Mouse (Mus musculus) forebrain, embryonic 14.5 days (tissue): ENCODE data around the gene Oscp1. TPM values are rescaled to one million over a fixed set of nuclear protein-coding genes. Genes with fewer than 3 reads are reported as not detected.

Experiments used
- ATAC-seq: fragments of 200-750 bp; cut with Nextera tagmentation; 2 replicates; pipeline ENCODE4 v1.8.0; 2017; ENCODE audit warnings: mild to moderate bottlenecking, moderate library complexity
- DNase-seq: peaks from one replicate; pipeline ENCODE4 v3.0.0-alpha.2; 2015; ENCODE audit warnings: low spot score
- H3K27ac ChIP-seq: fragments of 300-500 bp; sonication (generic); 2 replicates; pipeline ENCODE4 v1.5.1; 2014; ENCODE audit warnings: low read depth, mild to moderate bottlenecking, control low read depth, low read length, moderate library complexity
- H3K27me3 ChIP-seq: fragments of 300-500 bp; sonication (generic); replicated peaks from 2 replicates; pipeline ENCODE4 v1.6.1; 2014; ENCODE audit warnings: low read length, control low read depth, mixed read lengths; ENCODE audit not compliant: control insufficient read depth, insufficient read depth
- H3K36me3 ChIP-seq: fragments of 300-500 bp; sonication (generic); 2 replicates; pipeline ENCODE4 v1.6.1; 2014; ENCODE audit warnings: low read length, control low read depth; ENCODE audit not compliant: control insufficient read depth, insufficient read depth
- H3K4me1 ChIP-seq: fragments of 300-500 bp; sonication (generic); 2 replicates; pipeline ENCODE4 v1.6.1; 2014; ENCODE audit warnings: antibody characterized with exemption, low read length, control low read depth; ENCODE audit not compliant: control insufficient read depth, insufficient read depth
- H3K4me2 ChIP-seq: fragments of 300-500 bp; sonication (generic); 2 replicates; pipeline ENCODE4 v1.6.1; 2014; ENCODE audit warnings: mild to moderate bottlenecking, control low read depth, low read length
- H3K4me3 ChIP-seq: fragments of 300-500 bp; sonication (generic); 2 replicates; pipeline ENCODE4 v1.5.1; 2014; ENCODE audit warnings: low read depth, low read length, control low read depth
- H3K9ac ChIP-seq: fragments of 300-500 bp; sonication (generic); 2 replicates; pipeline ENCODE4 v1.6.1; 2014; ENCODE audit warnings: mild to moderate bottlenecking, low read length, control low read depth, moderate library complexity
- H3K9me3 ChIP-seq: fragments of 300-500 bp; sonication (generic); replicated peaks from 2 replicates; pipeline ENCODE4 v1.6.1; 2016; ENCODE audit warnings: low read length, control low read depth, mixed read lengths; ENCODE audit not compliant: control insufficient read depth
- WGBS: fragments of 180-500 bp; shearing (Covaris S2); extraction: QIAGEN DNeasy Blood & Tissue Kit; methylation state at CpG from one replicate; pipeline ENCODE4 v1.1.7; 2014; 5-methylcytosine and 5-hydroxymethylcytosine counted together
- polyA plus RNA-seq: library from polyadenylated mRNA; unstranded; fragments of >200 nt; fragmentation: Nextera tagmentation; extraction: Ambion mirVana; gene quantifications from 2 replicates; pipeline ENCODE4 v1.2.1, GENCODE M21; 2014

The Oscp1 gene
- polyA plus RNA-seq, 1 experiment from 2014 or later, result 32.0 TPM

- 83% methylated on average over 10 of the region's 10 CpGs for WGBS
- no peak for ATAC-seq
- peaks cover 42% of the 10 kb centered on the region for H3K36me3 ChIP-seq
Observed at GRCm38 (mm10) chr4:126123309-126124040, 65.1 kb downstream of the Oscp1 start.

GRCm38 (mm10) chr4:126130502-126130901, 72.1 kb downstream of the Oscp1 start:
- H3K27ac ChIP-seq, result no peak overlapping the region
- WGBS, result 84% methylated on average over 11 of the region's 11 CpGs

More at GRCm38 (mm10) chr4:126123309-126124040, 65.1 kb downstream of the Oscp1 start:
- H3K4me1 ChIP-seq, result no peaks in the 10 kb centered on the region
- no peaks in the 10 kb centered on the region for H3K27me3 ChIP-seq
- 0 out of 2 replicates have a peak overlapping the region, but pooled peaks have one; percentile 5 for H3K27ac ChIP-seq
- H3K4me2 ChIP-seq, result no peak overlapping the region
- DNase-seq, result no peak
- H3K4me3 ChIP-seq, result no peak overlapping the region
- H3K9ac ChIP-seq, result no peak overlapping the region
- no peaks in the 10 kb centered on the region; the same call in 1 of the 2 replicates for H3K9me3 ChIP-seq

GRCm38 (mm10) chr4:126131290-126132121, 73.1 kb downstream of the Oscp1 start:
- peaks cover 56% of the 10 kb centered on the region for H3K36me3 ChIP-seq
- H3K9me3 ChIP-seq, result no peaks in the 10 kb centered on the region
- no peak overlapping the region for H3K9ac ChIP-seq
- no peaks in the 10 kb centered on the region for H3K27me3 ChIP-seq
- no peak overlapping the region for H3K4me2 ChIP-seq
- H3K4me3 ChIP-seq, result no peak overlapping the region
- DNase-seq (peak; percentile 77), ATAC-seq (peak; percentile 62; the same call in 1 of the 2 replicates)
- H3K27ac ChIP-seq, result peak overlapping the region; percentile 56; the same call in 1 of the 2 replicates
- H3K4me1 ChIP-seq, result peaks cover 4% of the 10 kb centered on the region
- 59% methylated on average over 10 of the region's 10 CpGs for WGBS

More at GRCm38 (mm10) chr4:126130502-126130901, 72.1 kb downstream of the Oscp1 start:
- Histone ChIP-seq H3K27me3 (no peaks in the 10 kb centered on the region), H3K36me3 (peaks cover 57% of the 10 kb centered on the region), H3K4me3 (no peak overlapping the region), H3K4me2 (no peak overlapping the region), H3K9ac (no peak overlapping the region), H3K4me1 (peaks cover 4% of the 10 kb centered on the region), H3K9me3 (no peaks in the 10 kb centered on the region)
- DNase-seq (no peak), ATAC-seq (no peak)

- H3K9me3 ChIP-seq, result no peaks in the 10 kb centered on the region
- no peaks in the 10 kb centered on the region for H3K27me3 ChIP-seq
- no peak overlapping the region for H3K4me3 ChIP-seq
- no peak overlapping the region for H3K4me2 ChIP-seq
- peaks cover 4% of the 10 kb centered on the region for H3K4me1 ChIP-seq
- H3K36me3 ChIP-seq, result peaks cover 63% of the 10 kb centered on the region
- H3K27ac ChIP-seq, result no peak overlapping the region
- WGBS, result 84% methylated on average over 6 of the region's 6 CpGs
- no peak overlapping the region for H3K9ac ChIP-seq
- DNase-seq (no peak), ATAC-seq (no peak)
Observed at GRCm38 (mm10) chr4:126132636-126133264, 74.4 kb downstream of the Oscp1 start.

- no peak for DNase-seq
- 92% methylated on average over 4 of the region's 4 CpGs for WGBS
- Histone ChIP-seq H3K27me3 (no peaks in the 10 kb centered on the region), H3K4me3 (no peak overlapping the region), H3K36me3 (peaks cover 64% of the 10 kb centered on the region), H3K4me2 (no peak overlapping the region), H3K27ac (no peak overlapping the region), H3K4me1 (peaks cover 4% of the 10 kb centered on the region), H3K9me3 (no peaks in the 10 kb centered on the region), H3K9ac (no peak overlapping the region)
- ATAC-seq, result no peak
Observed at GRCm38 (mm10) chr4:126134236-126134635, 75.9 kb downstream of the Oscp1 start.

- Histone ChIP-seq H3K27ac (no peak overlapping the region), H3K4me3 (no peak overlapping the region), H3K9ac (no peak overlapping the region), H3K4me1 (peaks cover 4% of the 10 kb centered on the region), H3K9me3 (no peaks in the 10 kb centered on the region), H3K4me2 (no peak overlapping the region), H3K27me3 (no peaks in the 10 kb centered on the region), H3K36me3 (peaks cover 64% of the 10 kb centered on the region)
- DNase-seq (no peak), ATAC-seq (no peak)
- 90% methylated on average over 4 of the region's 4 CpGs for WGBS
Observed at GRCm38 (mm10) chr4:126134639-126135038, 76.3 kb downstream of the Oscp1 start.

GRCm38 (mm10) chr4:126137773-126138172, 79.4 kb downstream of the Oscp1 start:
- Histone ChIP-seq H3K27ac (no peak overlapping the region), H3K4me2 (no peak overlapping the region), H3K4me1 (no peaks in the 10 kb centered on the region), H3K9ac (no peak overlapping the region), H3K27me3 (no peaks in the 10 kb centered on the region), H3K36me3 (peaks cover 62% of the 10 kb centered on the region), H3K4me3 (no peak overlapping the region), H3K9me3 (no peaks in the 10 kb centered on the region)
- 78% methylated on average over 4 of the region's 4 CpGs for WGBS
- ATAC-seq (no peak), DNase-seq (no peak)

GRCm38 (mm10) chr4:126141021-126141420, 82.7 kb downstream of the Oscp1 start:
- ATAC-seq (no peak), DNase-seq (no peak)
- H3K9me3 ChIP-seq, result no peaks in the 10 kb centered on the region
- H3K4me3 ChIP-seq, result no peak overlapping the region
- H3K9ac ChIP-seq, result no peak overlapping the region
- no peaks in the 10 kb centered on the region for H3K4me1 ChIP-seq
- WGBS, result 93% methylated on average over 5 of the region's 5 CpGs
- no peaks in the 10 kb centered on the region for H3K27me3 ChIP-seq
- H3K36me3 ChIP-seq, result peaks cover 44% of the 10 kb centered on the region
- H3K27ac ChIP-seq, result no peak overlapping the region
- H3K4me2 ChIP-seq, result no peak overlapping the region
